Mouse (Mus musculus): ENCODE measurements around the gene Rrp1b. TPM values are rescaled to one million over a fixed set of nuclear protein-coding genes. Genes with fewer than 3 reads are reported as not detected.
"Not testable (repeated sequence)": the region's sequence is repeated elsewhere in the genome, so short reads cannot be mapped to it uniquely, and the experiment has no call there.

Gene Rrp1b
- polyA plus RNA-seq, 1 experiment from 2014 or later = 19.7 TPM

- WGBS (ENCODE audit: insufficient replicate concordance) = 31% methylated on average over 5 of the region's 5 CpGs
Measured at GRCm38 (mm10) chr17:32108320-32109011, 72.6 kb downstream of the Rrp1b start.

DNA sequence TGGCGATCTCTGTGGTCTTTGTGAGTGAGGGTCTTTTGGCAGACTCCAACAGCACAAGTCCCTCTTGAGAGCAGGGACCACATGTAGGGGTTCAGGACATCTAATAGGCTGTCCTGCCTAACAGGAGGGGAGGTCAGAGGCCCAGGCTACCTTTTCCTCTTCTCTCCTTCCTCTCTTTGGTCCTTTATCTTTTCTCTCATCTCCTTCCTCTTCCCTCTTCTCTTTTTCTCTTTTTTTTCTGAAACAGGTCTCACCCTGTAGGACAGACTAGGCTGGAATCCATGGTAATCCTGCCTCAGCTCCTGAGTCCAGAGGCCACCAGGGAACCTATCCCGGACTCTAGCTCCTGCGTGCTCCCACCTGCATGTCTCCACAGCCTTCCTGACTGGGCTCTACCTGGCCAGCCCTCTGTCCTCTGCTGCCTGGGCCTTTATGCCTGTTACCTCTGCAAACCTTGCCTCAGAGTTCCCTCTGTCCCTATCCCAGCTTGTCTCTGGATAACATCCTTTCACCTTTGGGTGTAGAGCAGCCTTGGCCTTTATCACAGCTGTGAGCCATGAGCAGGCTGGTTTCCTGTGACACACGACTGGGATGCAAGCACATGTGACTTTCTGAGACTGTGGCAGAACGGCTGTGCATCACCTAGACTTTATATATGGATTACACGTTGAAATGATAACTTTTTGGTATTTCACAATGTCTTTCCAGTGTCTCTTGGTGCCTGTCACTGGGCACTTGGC lies 73.5 kb downstream of the Rrp1b start:
- no peaks in the 10 kb centered on the region for H3K9me3 ChIP-seq (replicated peaks)
- no peaks in the 10 kb centered on the region for H3K36me3 ChIP-seq (replicated peaks)
- peak overlapping the region; percentile 10; the same call in 1 of the 2 replicates for H3K9ac ChIP-seq
- H3K4me3 ChIP-seq (replicated peaks) = no peak overlapping the region
- ATAC-seq (ENCODE audit: insufficient read depth) = no peak
- peak overlapping the region; percentile 88 for H3K27ac ChIP-seq (replicated peaks)
- peaks cover 81% of the 10 kb centered on the region for H3K4me1 ChIP-seq (replicated peaks)
- H3K4me2 ChIP-seq = peak overlapping the region; percentile 51
- peaks cover 4% of the 10 kb centered on the region; the same call in 1 of the 2 replicates for H3K27me3 ChIP-seq
- 43% methylated on average over 6 of the region's 6 CpGs for WGBS (ENCODE audit: insufficient replicate concordance)

More at GRCm38 (mm10) chr17:32108320-32109011, 72.6 kb downstream of the Rrp1b start:
- peak; percentile 62 for ATAC-seq (ENCODE audit: insufficient read depth)
- not testable (repeated sequence) for H3K9me3 ChIP-seq (replicated peaks); H3K4me3 ChIP-seq (replicated peaks); H3K36me3 ChIP-seq (replicated peaks); H3K27me3 ChIP-seq
- H3K4me2 ChIP-seq = peak overlapping the region; percentile 51
- H3K4me1 ChIP-seq (replicated peaks) = peaks cover 72% of the 10 kb centered on the region
- H3K9ac ChIP-seq = peak overlapping the region; percentile 30
- peak overlapping the region; percentile 88 for H3K27ac ChIP-seq (replicated peaks)

- Histone ChIP-seq H3K9ac (peak overlapping the region; percentile 22; the same call in 1 of the 2 replicates), H3K27me3 (no peaks in the 10 kb centered on the region), H3K9me3 (replicated peaks) (no peaks in the 10 kb centered on the region), H3K4me1 (replicated peaks) (peaks cover 90% of the 10 kb centered on the region), H3K27ac (replicated peaks) (peak overlapping the region; percentile 88), H3K36me3 (replicated peaks) (no peaks in the 10 kb centered on the region), H3K4me3 (replicated peaks) (no peak overlapping the region), H3K4me2 (no peak overlapping the region)
- no peak for ATAC-seq (ENCODE audit: insufficient read depth)
- 51% methylated on average over 2 of the region's 2 CpGs for WGBS (ENCODE audit: insufficient replicate concordance)
Measured at GRCm38 (mm10) chr17:32110424-32110823, 74.5 kb downstream of the Rrp1b start.

GRCm38 (mm10) chr17:32110980-32111780 lies 75.3 kb downstream of the Rrp1b start:
- no peaks in the 10 kb centered on the region for H3K27me3 ChIP-seq
- 53% methylated on average over 10 of the region's 10 CpGs for WGBS (ENCODE audit: insufficient replicate concordance)
- H3K4me3 ChIP-seq (replicated peaks) = no peak overlapping the region
- no peaks in the 10 kb centered on the region for H3K9me3 ChIP-seq (replicated peaks)
- peaks cover 97% of the 10 kb centered on the region for H3K4me1 ChIP-seq (replicated peaks)
- peak overlapping the region; percentile 22; the same call in 1 of the 2 replicates for H3K9ac ChIP-seq
- H3K36me3 ChIP-seq (replicated peaks) = no peaks in the 10 kb centered on the region
- ATAC-seq (ENCODE audit: insufficient read depth) = no peak
- H3K27ac ChIP-seq (replicated peaks) = peak overlapping the region; percentile 88
- peak overlapping the region; percentile 13; the same call in 1 of the 2 replicates for H3K4me2 ChIP-seq

Other genes with a start within 250 kb of the Rrp1b start
- gene Sik1, start 180.3 kb upstream of the Rrp1b start, polyA plus RNA-seq (2015; fragmentation: Nextera tagmentation; extraction: Ambion mirVana) = 5.3 and 6.8 TPM in 2 replicates
- 0.12 and 0.21 TPM in 2 replicates for gene Hsf2bp, start 249 bp downstream of the Rrp1b start, polyA plus RNA-seq (2015; fragmentation: Nextera tagmentation; extraction: Ambion mirVana)
- 0.50 and 0.60 TPM in 2 replicates for gene Notch3, start 130.8 kb downstream of the Rrp1b start, polyA plus RNA-seq (2015; fragmentation: Nextera tagmentation; extraction: Ambion mirVana)
- 0.05 and 0.10 TPM in 2 replicates for gene Ephx3, start 153.4 kb downstream of the Rrp1b start, polyA plus RNA-seq (2015; fragmentation: Nextera tagmentation; extraction: Ambion mirVana)
- gene Brd4, start 248.6 kb downstream of the Rrp1b start, polyA plus RNA-seq (2015; fragmentation: Nextera tagmentation; extraction: Ambion mirVana) = 31.5 and 34.7 TPM in 2 replicates